In the genomic region with DNA sequence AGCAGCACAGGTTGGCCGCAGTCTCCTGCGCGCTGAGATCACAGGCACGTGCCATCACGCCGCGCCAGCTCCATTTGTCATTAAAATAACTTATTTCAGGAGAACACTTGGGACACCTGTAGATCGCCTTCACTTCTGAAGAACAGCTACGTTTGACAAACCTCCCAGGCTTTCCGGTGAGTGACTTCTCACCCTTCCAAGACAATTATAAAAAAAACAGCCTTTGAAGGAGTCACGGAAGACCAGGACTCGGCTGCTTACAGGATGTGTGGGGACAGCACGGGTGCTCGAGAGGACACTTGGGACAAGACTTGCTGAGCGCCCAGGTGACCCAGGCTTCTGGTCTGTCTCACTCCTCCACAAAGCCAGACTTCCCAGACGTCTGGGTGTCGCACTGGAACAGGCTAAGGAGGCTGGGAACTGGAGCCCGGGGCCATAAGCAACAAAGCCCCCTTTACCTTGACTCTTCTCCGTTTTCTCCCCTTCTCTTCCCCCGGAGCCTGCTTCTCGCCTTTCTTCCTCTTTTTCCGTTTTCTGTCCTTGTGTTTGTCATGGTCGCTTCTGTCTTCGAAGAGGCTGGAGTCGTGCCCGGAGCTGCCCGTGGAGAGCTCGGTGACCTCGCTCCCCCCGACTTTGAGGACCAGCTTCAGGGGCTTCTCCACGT, we compare ENCODE assay signal across 8 mouse cellular contexts. TPM values are rescaled to one million over a fixed set of nuclear protein-coding genes. Genes with fewer than 3 reads are reported as not detected.
DNase-seq lines count a peak whose midpoint lies in the region; ATAC-seq and TF ChIP-seq lines count a peak whose summit lies in the region.

No protein-coding gene starts in this region.

- no peak for TF ChIP-seq EP300 in CH12.LX (IDR thresholded peaks at IDR 0.05; ENCODE audit: low read length)

- H3K79me2 ChIP-seq in CH12.LX (replicated peaks; ENCODE audit: control insufficient read depth, extremely low read depth, insufficient read depth, poor library complexity, severe bottlenecking) = peaks cover 29% of the 10 kb centered on the region

- no peak for TF ChIP-seq RAD21 in CH12.LX (IDR thresholded peaks at IDR 0.05; ENCODE audit: low read depth, low read length)

- no peak for TF ChIP-seq CTCF in CH12.LX (conservative IDR thresholded peaks at IDR 0.05 in 1 of 2, IDR thresholded peaks at IDR 0.05 in 1 of 2; ENCODE audit: low read depth in 2 of 2, low read length in 2 of 2)

- H3K4me2 ChIP-seq in CH12.LX (ENCODE audit: insufficient read depth, low read depth, poor library complexity, severe bottlenecking) = peak overlapping the region; percentile 99
- peak overlapping the region; percentile 74 for H3K4me2 ChIP-seq in hindbrain, embryonic 11.5 days (replicated peaks; ENCODE audit: low read depth, low read length)
- peak overlapping the region; percentile 89 for H3K4me2 ChIP-seq in limb, embryonic 12.5 days
- H3K4me2 ChIP-seq in midbrain, embryonic 14.5 days (ENCODE audit: low read length) = peak overlapping the region; percentile 79

- dilution Hi-C loops in CH12.LX (cut with MboI; ENCODE audit: extremely low pct_ligation_motif_present, extremely low pct_unique_long_range_greater_than_20kb, low sequenced_read_pairs) = no loop called here

- H3K9ac ChIP-seq in CH12.LX (ENCODE audit: insufficient read depth, low read depth) = peak overlapping the region; percentile 98
- peak overlapping the region; percentile 95 for H3K9ac ChIP-seq in hindbrain, embryonic 11.5 days (ENCODE audit: low read depth, low read length)
- peak overlapping the region; percentile 96 for H3K9ac ChIP-seq in limb, embryonic 12.5 days (replicated peaks)
- peak overlapping the region; percentile 93 for H3K9ac ChIP-seq in midbrain, embryonic 14.5 days (replicated peaks; ENCODE audit: low read length)

- in situ Hi-C loops in CH12.LX (cut with MboI; ENCODE audit: low pct_ligation_motif_present, low pct_unique_long_range_greater_than_20kb, low sequenced_read_pairs) = no loop called here

- intact Hi-C loops in gastrocnemius, postnatal 14 days (cut with DNase I; ENCODE audit: low total_unique reads) = loop anchor here (5.0 kb wide), 1 partner anchor 261 kb away; no protein-coding TSS in a partner anchor

- peak; percentile 36 for DNase-seq in gastrocnemius, postnatal 14 days
- no peak for DNase-seq in gastrocnemius, postnatal 4 days (ENCODE audit: low spot score in 2 of 2)
- no peak for DNase-seq in CH12.LX (ENCODE audit: extremely low read depth)
- DNase-seq in cerebellum, postnatal 10 days = peak; percentile 30 to 73
- peak; percentile 49 for DNase-seq in hindbrain, embryonic 11.5 days (ENCODE audit: low spot score)
- peak; percentile 20 for DNase-seq in midbrain, embryonic 14.5 days
- DNase-seq in ovary, postnatal 10 days (ENCODE audit: low spot score) = no peak

- 2% methylated on average over 31 of the region's 31 CpGs for WGBS in hindbrain, embryonic 11.5 days
- under 1% methylated on average over 31 of the region's 31 CpGs for WGBS in limb, embryonic 12.5 days
- WGBS in midbrain, embryonic 14.5 days = 2% methylated on average over 31 of the region's 31 CpGs

- peaks cover 20 to 35% of the 10 kb centered on the region in 2 experiments for H3K36me3 ChIP-seq in CH12.LX (replicated peaks in 1 of 2; ENCODE audit: control insufficient read depth in 1 of 2, insufficient read depth in 1 of 2, low read length in 1 of 2)
- peaks cover 5% of the 10 kb centered on the region; the same call in 1 of the 2 replicates for H3K36me3 ChIP-seq in hindbrain, embryonic 11.5 days (ENCODE audit: control insufficient read depth, insufficient read depth, low read length)
- peaks cover 35% of the 10 kb centered on the region for H3K36me3 ChIP-seq in limb, embryonic 12.5 days
- peaks cover 36% of the 10 kb centered on the region for H3K36me3 ChIP-seq in midbrain, embryonic 14.5 days (ENCODE audit: control insufficient read depth, insufficient read depth, low read length)

- peaks cover 7% of the 10 kb centered on the region for H3K9me3 ChIP-seq in CH12.LX (replicated peaks; ENCODE audit: low read length)
- no peaks in the 10 kb centered on the region for H3K9me3 ChIP-seq in hindbrain, embryonic 11.5 days (ENCODE audit: control insufficient read depth, low read length)
- 0 out of 2 replicates have a peak, but pooled peaks cover 6% of the 10 kb centered on the region for H3K9me3 ChIP-seq in limb, embryonic 12.5 days
- no peaks in the 10 kb centered on the region for H3K9me3 ChIP-seq in midbrain, embryonic 14.5 days (ENCODE audit: control insufficient read depth, low read length)

- peaks cover 4 to 32% of the 10 kb centered on the region in 2 experiments; a peak in 3 of 4 replicates for H3K4me1 ChIP-seq in CH12.LX (ENCODE audit: control insufficient read depth in 1 of 2, insufficient read depth in 2 of 2)
- H3K4me1 ChIP-seq in hindbrain, embryonic 11.5 days (replicated peaks; ENCODE audit: control insufficient read depth, insufficient read depth, low read length) = no peaks in the 10 kb centered on the region
- peaks cover 30% of the 10 kb centered on the region for H3K4me1 ChIP-seq in limb, embryonic 12.5 days (replicated peaks)
- peaks cover 13% of the 10 kb centered on the region; the same call in 1 of the 2 replicates for H3K4me1 ChIP-seq in midbrain, embryonic 14.5 days (ENCODE audit: control insufficient read depth, insufficient read depth, low read length)

- TF ChIP-seq POLR2A in CH12.LX (IDR thresholded peaks at IDR 0.05; ENCODE audit: low read depth, low read length) = no peak

- no peak; the same call in 1 of the 2 replicates for ATAC-seq in hindbrain, embryonic 11.5 days (ENCODE audit: low FRiP score)
- no peak for ATAC-seq in limb, embryonic 12.5 days (ENCODE audit: insufficient number of reproducible peaks, insufficient read depth, low FRiP score, low TSS enrichment, low read depth)
- no peak for ATAC-seq in midbrain, embryonic 14.5 days (ENCODE audit: low FRiP score, low TSS enrichment)

- H3K4me3 ChIP-seq in CH12.LX (replicated peaks in 1 of 3; ENCODE audit: low read depth in 2 of 3, low read length in 2 of 3, poor library complexity in 1 of 3) = peak overlapping the region; percentile 79 to 96 (median 85)
- peak overlapping the region; percentile 90 for H3K4me3 ChIP-seq in hindbrain, embryonic 11.5 days (ENCODE audit: low read depth, low read length)
- H3K4me3 ChIP-seq in limb, embryonic 12.5 days (replicated peaks) = peak overlapping the region; percentile 99
- H3K4me3 ChIP-seq in midbrain, embryonic 14.5 days (replicated peaks; ENCODE audit: low read depth, low read length) = peak overlapping the region; percentile 94

- H3K27ac ChIP-seq in CH12.LX (ENCODE audit: insufficient read depth, low read depth) = no peak overlapping the region; the same call in 1 of the 2 replicates
- H3K27ac ChIP-seq in hindbrain, embryonic 11.5 days (ENCODE audit: low read depth, low read length) = peak overlapping the region; percentile 70
- peak overlapping the region; percentile 94 for H3K27ac ChIP-seq in limb, embryonic 12.5 days
- H3K27ac ChIP-seq in midbrain, embryonic 14.5 days (replicated peaks; ENCODE audit: low read depth, low read length) = peak overlapping the region; percentile 84

- peaks cover 8% of the 10 kb centered on the region for H3K27me3 ChIP-seq in CH12.LX (replicated peaks)
- H3K27me3 ChIP-seq in hindbrain, embryonic 11.5 days (ENCODE audit: control insufficient read depth, insufficient read depth, low read length) = no peaks in the 10 kb centered on the region
- no peaks in the 10 kb centered on the region for H3K27me3 ChIP-seq in limb, embryonic 12.5 days
- H3K27me3 ChIP-seq in midbrain, embryonic 14.5 days (ENCODE audit: control insufficient read depth, insufficient read depth, low read length) = no peaks in the 10 kb centered on the region

TF ChIP-seq in CH12.LX, 34 proteins besides CTCF, POLR2A, EP300 and RAD21:
- TF ChIP-seq JUND (conservative IDR thresholded peaks at IDR 0.05; ENCODE audit: low read depth, low read length) (no peak), MXI1 (IDR thresholded peaks at IDR 0.05; ENCODE audit: low read depth, low read length) (0 out of 2 replicates have a peak, but pooled peaks have one; percentile 40), ZNF384 (IDR thresholded peaks at IDR 0.05; ENCODE audit: low read depth, low read length) (no peak), CHD1 (IDR thresholded peaks at IDR 0.05; ENCODE audit: low read depth, low read length) (peak; percentile 57; the same call in 1 of the 2 replicates), MYC (IDR thresholded peaks at IDR 0.05; ENCODE audit: low read depth, low read length) (0 out of 2 replicates have a peak, but pooled peaks have one; percentile 45), BHLHE40 (IDR thresholded peaks at IDR 0.05; ENCODE audit: low read depth, low read length) (peak; percentile 93), HCFC1 (IDR thresholded peaks at IDR 0.05; ENCODE audit: low read depth, low read length) (no peak), ZMIZ1 (IDR thresholded peaks at IDR 0.05; ENCODE audit: low read depth, low read length) (no peak)
TF ChIP-seq in CH12.LX: peak in this region for 4.

RNA-seq across cellular contexts. Expression of a gene that starts 0.8 kb away (rescaled TPM):
- 10 to 100 TPM; 60.9 to 71.4 TPM for total RNA-seq in gastrocnemius, postnatal 14 days (2021)
- total RNA-seq in gastrocnemius, postnatal 4 days (2021) = 10 to 100 TPM; 71.1 to 71.9 TPM
- total RNA-seq in CH12.LX (2012; rRNA removed) = 46.3 and 46.6 TPM in 2 replicates
- total RNA-seq in CH12.LX (2014; rRNA removed) = 31.9 and 41.1 TPM in 2 replicates
- 106 and 134 TPM in 2 replicates for polyA plus RNA-seq in CH12.LX (2012; ENCODE audit: insufficient read length, low read depth)
- polyA plus RNA-seq in hindbrain, embryonic 11.5 days (2014; fragmentation: Nextera tagmentation; extraction: Ambion mirVana) = 77.5 and 82.4 TPM in 2 replicates
- polyA plus RNA-seq in limb, embryonic 12.5 days (2016; fragmentation: Nextera tagmentation; extraction: Ambion mirVana) = 96.8 and 108 TPM in 2 replicates
- 60.3 and 82.5 TPM in 2 replicates for polyA plus RNA-seq in midbrain, embryonic 14.5 days (2014; fragmentation: Nextera tagmentation; extraction: Ambion mirVana)

Comparison
In these comparisons a context has a peak if more than half of its experiments do, and no peak if none do; other contexts are left out.
1. DNase-seq: peak in gastrocnemius, postnatal 14 days (single experiment), cerebellum, postnatal 10 days (2 of 2), hindbrain, embryonic 11.5 days (single experiment) and midbrain, embryonic 14.5 days (single experiment); none in gastrocnemius, postnatal 4 days (0 of 2), CH12.LX (single experiment) and ovary, postnatal 10 days (single experiment).
2. Peak in every context shown above with its lines, with median percentiles within 50 percentile points of each other: H3K4me2 ChIP-seq, H3K4me3 ChIP-seq and H3K9ac ChIP-seq.